Mouse (Mus musculus) liver, embryonic 16.5 days (tissue): Measurements from ENCODE around the gene Mtm1. TPM values are rescaled to one million over a fixed set of nuclear protein-coding genes. Genes with fewer than 3 reads are reported as not detected.

Source experiments
- ATAC-seq: fragments of 200-750 bp; cut with Nextera tagmentation; 2 replicates; pipeline ENCODE4 v1.8.0; 2017; ENCODE audit warnings: low read depth, mild to moderate bottlenecking, moderate number of reproducible peaks, moderate library complexity
- H3K27ac ChIP-seq: fragments of 300-500 bp; sonication (generic); 2 replicates; pipeline ENCODE4 v1.5.1; 2014; ENCODE audit warnings: mild to moderate bottlenecking, low read length
- H3K27me3 ChIP-seq: fragments of 300-500 bp; sonication (generic); 2 replicates; pipeline ENCODE4 v1.6.1; 2014; ENCODE audit warnings: low read depth, low read length, mixed read lengths; ENCODE audit not compliant: control insufficient read depth, insufficient read depth
- H3K36me3 ChIP-seq: fragments of 300-500 bp; sonication (generic); 2 replicates; pipeline ENCODE4 v1.6.1; 2014; ENCODE audit warnings: mild to moderate bottlenecking; ENCODE audit not compliant: control insufficient read depth, insufficient read depth
- H3K4me1 ChIP-seq: fragments of 300-500 bp; sonication (generic); 2 replicates; pipeline ENCODE4 v1.6.1; 2014; ENCODE audit warnings: low read depth, low read length, mixed read lengths; ENCODE audit not compliant: control insufficient read depth
- H3K4me2 ChIP-seq: fragments of 300-500 bp; sonication (generic); 2 replicates; pipeline ENCODE4 v1.6.1; 2014; ENCODE audit warnings: low read depth, low read length, mixed read lengths
- H3K4me3 ChIP-seq: fragments of 300-500 bp; sonication (generic); 2 replicates; pipeline ENCODE4 v1.5.1; 2014; ENCODE audit warnings: low read depth, mild to moderate bottlenecking, low read length
- H3K9ac ChIP-seq: fragments of 300-500 bp; sonication (generic); 2 replicates; pipeline ENCODE4 v1.6.1; 2014; ENCODE audit warnings: low read depth, low read length
- H3K9me3 ChIP-seq: fragments of 300-500 bp; sonication (generic); replicated peaks from 2 replicates; pipeline ENCODE4 v1.6.1; 2016; ENCODE audit warnings: low read length; ENCODE audit not compliant: control insufficient read depth
- WGBS: fragments of 180-500 bp; shearing (Covaris S2); extraction: QIAGEN DNeasy Blood & Tissue Kit; methylation state at CpG from one replicate; pipeline ENCODE4 v1.1.7; 2014; ENCODE audit not compliant: insufficient replicate concordance; 5-methylcytosine and 5-hydroxymethylcytosine counted together
- polyA plus RNA-seq: library from polyadenylated mRNA; unstranded; fragments of >200 nt; fragmentation: Nextera tagmentation; extraction: Ambion mirVana; gene quantifications from 2 replicates; pipeline ENCODE4 v1.2.1, GENCODE M21; 2015

Gene Mtm1
- polyA plus RNA-seq = 4.4 and 4.7 TPM in 2 replicates

DNA sequence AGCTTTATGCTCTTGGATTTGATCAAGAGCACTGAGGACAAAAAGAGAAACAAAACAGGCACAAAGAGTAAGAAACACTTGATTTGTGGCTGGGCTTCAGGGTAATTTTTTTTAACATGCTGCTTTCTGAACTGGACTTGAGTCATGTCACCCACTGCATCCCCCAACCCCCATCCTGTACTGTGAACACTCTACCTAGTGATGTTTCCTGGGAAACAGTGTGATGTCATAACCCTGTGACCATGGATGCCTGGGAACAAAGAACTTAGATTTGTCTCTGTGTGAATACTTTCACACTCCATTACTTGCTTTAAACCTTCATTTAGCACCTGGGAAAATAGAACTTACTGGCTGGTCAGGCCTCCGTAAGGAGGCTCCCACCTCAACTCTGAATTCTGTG, at the start of gene Mtm1:
TSS of gene Mtm1 (plus strand) at position 301 of the 400 bp plus-strand sequence.
- Histone ChIP-seq H3K27ac (no peak within 1 kb of the TSS), H3K4me3 (no peak within 1 kb of the TSS), H3K9me3 (no peaks in the 10 kb centered on the region), H3K27me3 (no peaks in the 10 kb centered on the region), H3K9ac (no peak within 1 kb of the TSS), H3K36me3 (no peaks in the 10 kb centered on the region), H3K4me1 (no peaks in the 10 kb centered on the region), H3K4me2 (no peak within 1 kb of the TSS)
- ATAC-seq = no peak
- 66% methylated on average over 1 of the region's 1 CpGs for WGBS

GRCm38 (mm10) chrX:71181526-71181925, 29.0 kb upstream of the Mtm1 start:
- H3K4me2 ChIP-seq = no peak overlapping the region
- no peaks in the 10 kb centered on the region for H3K4me1 ChIP-seq
- WGBS = 61% methylated on average over 3 of the region's 3 CpGs
- no peak for ATAC-seq
- H3K27ac ChIP-seq = no peak overlapping the region
- no peak overlapping the region for H3K4me3 ChIP-seq
- no peaks in the 10 kb centered on the region; the same call in 1 of the 2 replicates for H3K27me3 ChIP-seq
- no peak overlapping the region for H3K9ac ChIP-seq
- no peaks in the 10 kb centered on the region for H3K9me3 ChIP-seq
- H3K36me3 ChIP-seq = no peaks in the 10 kb centered on the region

GRCm38 (mm10) chrX:71183671-71184070, 26.9 kb upstream of the Mtm1 start:
- no peak overlapping the region for H3K4me3 ChIP-seq
- no peaks in the 10 kb centered on the region for H3K4me1 ChIP-seq
- H3K36me3 ChIP-seq = no peaks in the 10 kb centered on the region
- H3K9ac ChIP-seq = no peak overlapping the region
- no peaks in the 10 kb centered on the region; the same call in 1 of the 2 replicates for H3K27me3 ChIP-seq
- H3K9me3 ChIP-seq = no peaks in the 10 kb centered on the region
- no peak overlapping the region for H3K4me2 ChIP-seq
- ATAC-seq = no peak
- no peak overlapping the region for H3K27ac ChIP-seq
- 77% methylated on average over 4 of the region's 4 CpGs for WGBS

- H3K36me3 ChIP-seq = no peaks in the 10 kb centered on the region
- no peak overlapping the region for H3K9ac ChIP-seq
- no peak overlapping the region for H3K4me3 ChIP-seq
- ATAC-seq = no peak
- H3K9me3 ChIP-seq = no peaks in the 10 kb centered on the region
- H3K4me2 ChIP-seq = no peak overlapping the region
- no peaks in the 10 kb centered on the region; the same call in 1 of the 2 replicates for H3K27me3 ChIP-seq
- no peak overlapping the region for H3K27ac ChIP-seq
- H3K4me1 ChIP-seq = no peaks in the 10 kb centered on the region
- whole genome bisulfite sequencing = 53% methylated on average over 1 of the region's 1 CpGs
Measured at GRCm38 (mm10) chrX:71186396-71186795, 24.2 kb upstream of the Mtm1 start.

- H3K27me3 ChIP-seq = no peaks in the 10 kb centered on the region
- H3K9me3 ChIP-seq = no peaks in the 10 kb centered on the region
- H3K4me1 ChIP-seq = no peaks in the 10 kb centered on the region
- WGBS = 58% methylated on average over 2 of the region's 2 CpGs
- no peak overlapping the region for H3K27ac ChIP-seq
- ATAC-seq = no peak
- H3K4me3 ChIP-seq = no peak overlapping the region
- H3K9ac ChIP-seq = no peak overlapping the region
- H3K4me2 ChIP-seq = no peak overlapping the region
- no peaks in the 10 kb centered on the region for H3K36me3 ChIP-seq
Measured at GRCm38 (mm10) chrX:71204776-71205175, 5.8 kb upstream of the Mtm1 start.

DNA sequence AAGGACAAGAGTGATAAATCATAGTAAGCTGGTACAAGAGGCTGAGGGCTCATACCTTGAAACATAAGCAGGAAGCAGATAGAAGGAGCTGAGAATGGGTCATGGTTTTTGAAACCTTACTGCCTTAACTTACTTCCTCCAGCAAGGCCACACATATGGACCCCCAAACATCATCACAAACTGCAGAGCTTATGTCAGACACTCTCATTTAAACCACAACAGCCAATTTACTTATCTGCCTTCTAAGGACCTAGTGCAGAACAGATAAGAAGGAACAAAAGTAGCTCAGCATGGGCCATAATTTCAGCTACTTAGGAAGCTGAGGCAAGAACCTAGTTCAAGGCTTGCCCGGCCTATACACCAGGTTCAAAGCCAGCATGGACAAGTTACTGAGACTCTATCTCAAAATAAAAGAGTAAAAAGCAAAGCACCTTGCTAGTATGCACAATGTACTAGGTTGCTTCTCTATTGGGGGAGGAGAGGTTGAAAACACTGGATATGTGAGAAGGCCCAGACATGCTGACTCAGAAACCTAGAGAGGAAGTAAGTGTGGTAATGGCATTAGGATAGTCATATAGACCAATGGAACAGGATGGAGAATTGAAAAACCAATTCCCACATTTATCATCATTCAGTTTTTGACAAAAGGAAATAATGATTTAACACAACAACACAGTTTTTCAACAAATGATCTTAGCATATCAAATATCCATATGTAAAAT, 4.6 kb upstream of the Mtm1 start:
- H3K36me3 ChIP-seq = no peaks in the 10 kb centered on the region
- H3K9me3 ChIP-seq = no peaks in the 10 kb centered on the region
- H3K9ac ChIP-seq = no peak overlapping the region
- H3K4me3 ChIP-seq = no peak overlapping the region
- 56% methylated on average over 1 of the region's 1 CpGs for WGBS
- no peak overlapping the region for H3K27ac ChIP-seq
- no peaks in the 10 kb centered on the region for H3K27me3 ChIP-seq
- ATAC-seq = no peak
- H3K4me2 ChIP-seq = no peak overlapping the region
- no peaks in the 10 kb centered on the region for H3K4me1 ChIP-seq

DNA sequence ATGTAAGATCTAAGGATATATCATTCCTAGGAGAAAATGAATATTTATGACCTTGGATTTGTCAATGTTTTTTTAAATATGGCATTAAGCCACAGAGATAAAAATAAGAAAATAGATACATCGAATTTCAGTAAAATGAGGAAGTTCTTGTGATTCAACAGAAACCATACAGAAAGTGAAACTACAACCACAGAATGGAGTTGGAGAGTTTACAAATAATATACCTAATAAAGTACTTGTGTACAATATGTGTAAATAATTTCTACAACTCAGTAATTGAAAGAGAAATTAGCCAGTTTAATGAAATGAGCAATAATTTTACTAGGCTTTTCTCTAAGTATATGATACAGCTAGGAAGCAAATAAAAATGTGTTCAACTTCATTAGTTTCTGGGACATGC, 4.0 kb upstream of the Mtm1 start:
- ATAC-seq = no peak
- Histone ChIP-seq H3K27ac (no peak overlapping the region), H3K4me2 (no peak overlapping the region), H3K9me3 (no peaks in the 10 kb centered on the region), H3K9ac (no peak overlapping the region), H3K4me3 (no peak overlapping the region), H3K36me3 (no peaks in the 10 kb centered on the region), H3K4me1 (no peaks in the 10 kb centered on the region), H3K27me3 (no peaks in the 10 kb centered on the region)
- 28% methylated on average over 1 of the region's 1 CpGs for WGBS

GRCm38 (mm10) chrX:71212911-71213310, 2.3 kb downstream of the Mtm1 start:
- H3K4me2 ChIP-seq = no peak overlapping the region
- no peak overlapping the region for H3K4me3 ChIP-seq
- no peaks in the 10 kb centered on the region for H3K9me3 ChIP-seq
- H3K27me3 ChIP-seq = no peaks in the 10 kb centered on the region
- no peak overlapping the region for H3K27ac ChIP-seq
- WGBS = 63% methylated on average over 4 of the region's 4 CpGs
- no peak overlapping the region for H3K9ac ChIP-seq
- ATAC-seq = no peak
- H3K36me3 ChIP-seq = no peaks in the 10 kb centered on the region
- no peaks in the 10 kb centered on the region for H3K4me1 ChIP-seq

DNA sequence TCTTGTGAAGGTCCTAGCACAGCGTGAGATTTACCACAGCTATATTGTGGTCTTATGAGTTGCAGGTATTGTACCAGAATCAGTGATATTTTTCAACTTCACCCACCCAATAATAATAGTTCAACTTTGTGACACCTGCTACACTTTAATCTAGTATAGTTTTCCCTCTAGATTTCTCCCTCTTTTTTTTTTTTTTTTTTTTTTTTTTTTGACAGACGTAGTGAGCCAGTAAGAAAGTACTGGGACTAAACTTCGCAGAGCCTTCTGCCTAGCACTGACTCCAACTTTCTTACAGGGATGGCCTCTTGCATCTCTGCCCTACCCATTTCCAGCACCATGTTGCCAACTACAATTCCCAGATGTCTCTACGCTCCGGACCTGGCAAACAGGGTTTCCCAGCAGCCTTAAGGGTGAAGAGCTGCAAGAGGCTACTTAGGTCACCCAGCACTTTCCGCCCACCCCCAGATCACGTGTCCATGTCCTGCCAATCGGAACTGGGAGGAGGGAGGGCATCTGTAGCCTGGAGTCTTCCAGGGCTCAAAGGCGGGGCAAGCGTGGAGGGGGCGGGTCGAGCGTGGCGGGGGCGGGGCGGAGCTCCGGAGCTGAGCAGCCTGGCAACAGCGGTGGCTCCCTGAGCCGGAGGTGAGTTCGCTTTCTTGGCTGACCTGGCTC, 4.0 kb downstream of the Mtm1 start:
- WGBS = 16% methylated on average over 18 of the region's 20 CpGs
- Histone ChIP-seq H3K4me1 (no peaks in the 10 kb centered on the region), H3K27me3 (no peaks in the 10 kb centered on the region), H3K4me2 (peak overlapping the region; percentile 60), H3K4me3 (peak overlapping the region; percentile 62), H3K27ac (no peak overlapping the region), H3K9ac (peak overlapping the region; percentile 54; the same call in 1 of the 2 replicates), H3K9me3 (no peaks in the 10 kb centered on the region), H3K36me3 (no peaks in the 10 kb centered on the region)
- peak; percentile 94 for ATAC-seq
